Mouse (Mus musculus): Measurements from ENCODE around the gene Pfas.

DNA sequence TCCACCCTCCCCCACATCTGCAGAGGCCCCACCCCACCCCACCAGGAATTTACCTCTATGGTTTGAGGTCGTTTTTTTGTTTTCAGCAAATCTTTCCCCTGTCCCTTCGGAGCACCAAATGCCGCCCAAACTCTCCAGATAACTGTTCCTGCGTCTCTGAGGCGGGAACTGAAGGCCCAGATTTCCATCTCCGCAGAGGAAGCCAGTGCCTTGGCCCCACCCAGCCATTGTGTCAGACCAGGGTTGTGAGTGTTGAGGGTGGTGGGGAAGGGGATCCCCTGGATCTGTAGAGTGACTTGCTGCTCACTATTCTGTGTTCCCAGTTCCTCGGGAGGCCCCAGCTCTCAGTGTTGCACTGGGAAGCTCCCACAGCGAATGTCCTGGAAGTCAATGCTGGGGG is 51.0 kb downstream of the Pfas start, which contains the start of gene Arhgef15:
- TF ChIP-seq ZC3H11A (IDR thresholded peaks at IDR 0.05; ENCODE audit: borderline replicate concordance, low read depth, low read length) (no peak), MAFK (IDR thresholded peaks at IDR 0.05; ENCODE audit: insufficient read depth, low read depth, low read length) (no peak), ZNF384 (IDR thresholded peaks at IDR 0.05; ENCODE audit: low read depth, low read length) (no peak)

Measured in ES-E14 (cell line).